Comparison of ENCODE assay signal across 23 mouse cellular contexts in genomic region chr11:89914577-89914976, GRCm38 (mm10).
"Had no signal": no experiment of that assay in that cellular context is flagged by ENCODE, and none has a peak within 500 bp of the region (broad histone marks: within the 10 kb centered on the region; RNA-seq: fewer than 3 reads in every experiment).

No protein-coding gene starts in this region.

- H3K4me3 ChIP-seq: kidney, embryonic 15.5 days; layer of hippocampus, adult 2 months; left cerebral cortex, adult 2 months; liver, embryonic 12.5 days; midbrain, embryonic 12.5 days; midbrain, embryonic 15.5 days; neural tube, embryonic 12.5 days; neural tube, embryonic 15.5 days had no signal

- DNase-seq: kidney, adult 8-10 months; kidney, postnatal 14 days; kidney, postnatal 4 days; layer of hippocampus, adult 9-11 months; layer of hippocampus, postnatal 36 days; lung, embryonic 14.5 days; right cerebral cortex, adult 18-20 months; right cerebral cortex, postnatal 14 days; right cerebral cortex, postnatal 4 days; thymus, adult 2 months; thymus, postnatal 14 days; thymus, postnatal 4 days had no signal

- H3K36me3 ChIP-seq: kidney, embryonic 15.5 days; liver, embryonic 12.5 days; midbrain, embryonic 12.5 days; midbrain, embryonic 15.5 days; neural tube, embryonic 12.5 days; neural tube, embryonic 15.5 days had no signal

- H3K4me2 ChIP-seq: kidney, embryonic 15.5 days; liver, embryonic 12.5 days; lung, embryonic 14.5 days; midbrain, embryonic 12.5 days; midbrain, embryonic 15.5 days; neural tube, embryonic 12.5 days; neural tube, embryonic 15.5 days had no signal

- H3K9ac ChIP-seq: kidney, embryonic 15.5 days; liver, embryonic 12.5 days; lung, embryonic 14.5 days; midbrain, embryonic 12.5 days; midbrain, embryonic 15.5 days; neural tube, embryonic 12.5 days; neural tube, embryonic 15.5 days had no signal

- H3K27ac ChIP-seq: kidney, embryonic 15.5 days; layer of hippocampus, adult 2 months; left cerebral cortex, adult 2 months; liver, embryonic 12.5 days; macrophage; midbrain, embryonic 12.5 days; midbrain, embryonic 15.5 days; neural tube, embryonic 12.5 days; neural tube, embryonic 15.5 days; stomach, postnatal 0 days had no signal

- H3K9me3 ChIP-seq: kidney, embryonic 15.5 days; liver, embryonic 12.5 days; midbrain, embryonic 12.5 days; midbrain, embryonic 15.5 days; neural tube, embryonic 12.5 days; neural tube, embryonic 15.5 days had no signal

- H3K4me1 ChIP-seq: kidney, embryonic 15.5 days; liver, embryonic 12.5 days; midbrain, embryonic 12.5 days; midbrain, embryonic 15.5 days; neural tube, embryonic 12.5 days; neural tube, embryonic 15.5 days had no signal

- H3K27me3 ChIP-seq: kidney, embryonic 15.5 days; liver, embryonic 12.5 days; midbrain, embryonic 12.5 days; midbrain, embryonic 15.5 days; neural tube, embryonic 12.5 days; neural tube, embryonic 15.5 days had no signal

- ATAC-seq: liver, embryonic 12.5 days; lung, postnatal 0 days; midbrain, embryonic 15.5 days had no signal
